Mouse (Mus musculus) stomach, embryonic 14.5 days (tissue): ENCODE measurements at regions not wholly inside any gene's neighbourhood (a gene's known extent, or its start where the extent isn't known, plus 50 kb on each side); places are given as distances from the start of the nearest gene placed in this dataset.
A peak's percentile ranks its signal among the peaks of the same experiment; 100 is the strongest.

Source experiments
- ATAC-seq: fragments of 200-750 bp; cut with Nextera tagmentation; 2 replicates; pipeline ENCODE4 v1.8.0; 2017; ENCODE audit warnings: low read depth, moderate TSS enrichment; ENCODE audit not compliant: insufficient number of reproducible peaks, insufficient read depth, low FRiP score
- H3K27ac ChIP-seq: fragments of 300-500 bp; sonication (generic); 2 replicates; pipeline ENCODE4 v1.5.1; 2014; ENCODE audit warnings: mild to moderate bottlenecking, low read length, moderate library complexity, mixed read lengths
- H3K27me3 ChIP-seq: fragments of 300-500 bp; sonication (generic); 2 replicates; pipeline ENCODE4 v1.6.1; 2014; ENCODE audit warnings: low read length, control low read depth, mixed read lengths; ENCODE audit not compliant: control insufficient read depth, insufficient read depth
- H3K36me3 ChIP-seq: fragments of 300-500 bp; sonication (generic); 2 replicates; pipeline ENCODE4 v1.6.1; 2014; ENCODE audit warnings: mild to moderate bottlenecking, control low read depth, low read length, moderate library complexity, mixed read lengths; ENCODE audit not compliant: control insufficient read depth, insufficient read depth
- H3K4me1 ChIP-seq: fragments of 300-500 bp; sonication (generic); 2 replicates; pipeline ENCODE4 v1.6.1; 2014; ENCODE audit warnings: low read length, control low read depth, mixed read lengths; ENCODE audit not compliant: control insufficient read depth, insufficient read depth
- H3K4me2 ChIP-seq: fragments of 300-500 bp; sonication (generic); replicated peaks from 2 replicates; pipeline ENCODE4 v1.6.1; 2014; ENCODE audit warnings: low read depth, low read length, control low read depth
- H3K4me3 ChIP-seq: fragments of 300-500 bp; sonication (generic); 2 replicates; pipeline ENCODE4 v1.5.1; 2014; ENCODE audit warnings: low read depth, low read length, control low read depth
- H3K9ac ChIP-seq: fragments of 300-500 bp; sonication (generic); replicated peaks from 2 replicates; pipeline ENCODE4 v1.6.1; 2014; ENCODE audit warnings: low read depth, mild to moderate bottlenecking, control low read depth, low read length, moderate library complexity, mixed read lengths
- H3K9me3 ChIP-seq: fragments of 300-500 bp; sonication (generic); 2 replicates; pipeline ENCODE4 v1.6.1; 2016; ENCODE audit warnings: low read depth, low read length, control low read depth; ENCODE audit not compliant: control insufficient read depth
- WGBS: fragments of 180-500 bp; shearing (Covaris S2); extraction: QIAGEN DNeasy Blood & Tissue Kit; methylation state at CpG from one replicate; pipeline ENCODE4 v1.1.7; 2014; 5-methylcytosine and 5-hydroxymethylcytosine counted together

DNA sequence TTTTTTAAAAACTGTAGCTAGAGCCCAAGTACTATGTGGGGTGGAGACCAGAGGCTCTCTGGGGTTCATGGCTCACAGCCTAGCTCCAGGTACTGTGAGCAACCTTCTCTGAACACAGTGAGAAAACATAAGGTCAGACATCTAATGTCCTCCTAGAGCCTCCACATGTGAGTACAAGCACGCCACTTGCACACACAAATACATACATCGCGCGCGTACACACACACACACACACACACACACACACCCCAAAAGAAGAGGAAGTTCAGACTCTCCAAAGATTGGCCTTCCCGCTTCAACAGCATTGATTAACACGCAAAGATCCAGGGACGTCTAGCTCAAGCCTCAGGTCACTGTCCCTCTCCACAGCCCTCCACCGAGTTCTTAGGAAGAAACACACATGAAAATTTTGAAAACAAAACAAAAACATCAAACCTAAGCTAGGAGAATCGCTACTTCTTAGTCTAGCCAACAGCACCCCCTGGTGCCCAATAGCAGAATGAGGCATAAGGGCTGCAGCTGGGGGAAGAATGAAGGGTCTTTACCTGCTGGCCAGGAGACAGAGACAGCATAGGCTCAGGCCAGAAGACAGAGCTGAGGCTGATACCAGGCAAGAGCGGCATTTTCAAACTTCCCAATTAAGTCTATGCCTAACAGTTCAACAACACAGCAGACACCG is 90.7 kb upstream of the Usp24 start:
- H3K27ac ChIP-seq: no peak overlapping the region
- peak overlapping the region; percentile 26; the same call in 1 of the 2 replicates for H3K4me2 ChIP-seq
- H3K4me3 ChIP-seq: no peak overlapping the region
- ATAC-seq: 0 out of 2 replicates have a peak, but pooled peaks have one; percentile 28
- 51% methylated on average over 12 of the region's 12 CpGs for WGBS
- no peaks in the 10 kb centered on the region for H3K36me3 ChIP-seq
- no peaks in the 10 kb centered on the region for H3K27me3 ChIP-seq
- no peaks in the 10 kb centered on the region for H3K4me1 ChIP-seq
- no peak overlapping the region for H3K9ac ChIP-seq
- peaks cover 2% of the 10 kb centered on the region; the same call in 1 of the 2 replicates for H3K9me3 ChIP-seq

DNA sequence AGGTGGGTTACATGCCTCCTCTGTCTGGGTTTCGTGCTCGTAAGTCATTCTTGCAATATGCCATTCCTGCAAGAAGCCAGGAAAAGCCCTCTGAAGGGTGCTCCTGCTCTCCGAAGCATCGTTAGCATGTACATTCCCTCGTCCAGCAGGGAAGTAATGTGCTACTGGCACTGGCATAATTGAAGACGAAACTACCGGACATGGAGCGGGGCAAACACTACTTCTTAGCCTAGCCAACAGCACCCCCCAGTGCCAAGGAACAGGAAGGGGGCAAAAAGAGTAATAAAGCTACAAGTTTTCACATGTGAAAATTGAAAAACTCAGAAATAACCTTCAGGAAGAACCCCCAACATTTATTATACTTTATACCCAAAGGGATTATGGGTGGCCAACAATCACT is 88.6 kb upstream of the Usp24 start:
- peaks cover 2% of the 10 kb centered on the region; the same call in 1 of the 2 replicates for H3K9me3 ChIP-seq
- no peaks in the 10 kb centered on the region for H3K27me3 ChIP-seq
- H3K4me2 ChIP-seq: no peak overlapping the region
- H3K36me3 ChIP-seq: no peaks in the 10 kb centered on the region
- WGBS: 64% methylated on average over 8 of the region's 8 CpGs
- H3K27ac ChIP-seq: no peak overlapping the region
- H3K4me3 ChIP-seq: no peak overlapping the region
- no peak for ATAC-seq
- no peaks in the 10 kb centered on the region for H3K4me1 ChIP-seq
- no peak overlapping the region for H3K9ac ChIP-seq

DNA sequence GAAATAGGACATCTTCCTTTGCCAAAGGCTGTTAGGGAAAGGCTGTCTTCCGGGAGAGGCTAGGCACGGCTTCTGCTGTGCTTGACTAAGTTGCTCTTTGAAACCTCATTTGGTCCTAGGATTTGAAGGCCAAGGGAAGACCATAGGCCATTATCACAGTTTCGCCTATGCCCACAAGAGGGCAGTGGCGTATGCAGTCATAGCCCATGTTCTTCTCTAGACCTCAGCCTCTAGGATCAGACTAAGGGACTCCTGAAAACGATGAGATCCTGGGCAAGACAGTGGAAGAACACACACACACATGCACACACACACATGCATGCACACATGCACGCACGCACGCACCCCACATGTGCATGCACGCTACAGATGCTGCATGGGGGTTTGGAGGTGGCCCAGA is 87.5 kb upstream of the Usp24 start:
- no peak for ATAC-seq
- H3K36me3 ChIP-seq: no peaks in the 10 kb centered on the region
- WGBS: 37% methylated on average over 9 of the region's 9 CpGs
- no peak overlapping the region for H3K9ac ChIP-seq
- H3K4me2 ChIP-seq: no peak overlapping the region
- no peaks in the 10 kb centered on the region for H3K4me1 ChIP-seq
- H3K9me3 ChIP-seq: peaks cover 2% of the 10 kb centered on the region; the same call in 1 of the 2 replicates
- H3K27ac ChIP-seq: no peak overlapping the region
- H3K27me3 ChIP-seq: no peaks in the 10 kb centered on the region
- H3K4me3 ChIP-seq: no peak overlapping the region

DNA sequence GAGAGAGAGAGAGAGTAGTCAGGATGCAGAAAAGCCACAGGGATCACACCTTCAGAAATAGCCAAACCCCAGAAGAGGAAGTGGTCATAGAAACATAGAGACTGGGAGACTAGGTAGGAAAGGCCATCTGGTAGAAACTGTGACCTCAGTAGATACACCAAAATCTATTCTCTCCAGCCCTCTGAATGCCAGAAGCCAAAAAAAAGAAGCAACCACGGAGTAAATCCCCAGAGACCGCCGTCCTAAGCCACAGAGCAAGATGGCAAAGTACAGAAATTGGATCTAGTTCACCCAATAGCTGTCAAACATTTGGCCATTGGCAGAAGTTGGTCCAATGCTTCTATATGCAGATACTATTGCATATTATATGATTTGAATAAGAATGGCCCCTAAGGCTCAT is 86.5 kb upstream of the Usp24 start:
- Histone ChIP-seq H3K36me3 (no peaks in the 10 kb centered on the region), H3K4me3 (no peak overlapping the region), H3K9ac (no peak overlapping the region), H3K27ac (no peak overlapping the region), H3K9me3 (peaks cover 2% of the 10 kb centered on the region; the same call in 1 of the 2 replicates), H3K4me2 (no peak overlapping the region), H3K4me1 (no peaks in the 10 kb centered on the region), H3K27me3 (no peaks in the 10 kb centered on the region)
- WGBS: 75% methylated on average over 3 of the region's 3 CpGs
- ATAC-seq: no peak

DNA sequence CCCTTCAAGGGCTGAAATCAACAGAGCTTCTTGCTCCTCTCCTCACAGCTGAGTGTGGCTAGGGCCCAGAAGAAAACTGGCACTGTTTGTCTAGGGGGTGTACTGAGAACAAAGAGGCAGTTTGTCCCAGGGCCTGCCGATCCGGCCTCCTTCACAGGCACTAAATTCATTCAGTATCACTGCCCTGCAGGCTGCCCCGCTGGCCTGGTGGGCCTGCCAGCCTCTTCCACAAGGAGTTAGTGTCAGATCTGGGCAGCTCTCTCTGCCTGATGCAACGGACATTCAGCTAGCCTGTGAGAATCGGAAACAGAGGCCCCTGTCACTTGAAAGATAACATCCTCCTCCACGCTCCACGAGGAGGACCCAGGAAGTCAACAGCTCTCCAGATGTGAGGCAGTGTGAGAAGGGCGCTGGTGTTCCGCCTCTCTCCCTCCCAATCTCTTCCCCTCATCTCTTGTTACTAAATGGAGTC is 83.5 kb upstream of the Usp24 start:
- H3K9ac ChIP-seq: no peak overlapping the region
- 0 out of 2 replicates have a peak, but pooled peaks have one; percentile 49 for ATAC-seq
- no peaks in the 10 kb centered on the region for H3K27me3 ChIP-seq
- H3K36me3 ChIP-seq: no peaks in the 10 kb centered on the region
- WGBS: 34% methylated on average over 9 of the region's 9 CpGs
- no peaks in the 10 kb centered on the region for H3K4me1 ChIP-seq
- peaks cover 2% of the 10 kb centered on the region; the same call in 1 of the 2 replicates for H3K9me3 ChIP-seq
- H3K4me2 ChIP-seq: no peak overlapping the region
- H3K27ac ChIP-seq: no peak overlapping the region
- H3K4me3 ChIP-seq: no peak overlapping the region

DNA sequence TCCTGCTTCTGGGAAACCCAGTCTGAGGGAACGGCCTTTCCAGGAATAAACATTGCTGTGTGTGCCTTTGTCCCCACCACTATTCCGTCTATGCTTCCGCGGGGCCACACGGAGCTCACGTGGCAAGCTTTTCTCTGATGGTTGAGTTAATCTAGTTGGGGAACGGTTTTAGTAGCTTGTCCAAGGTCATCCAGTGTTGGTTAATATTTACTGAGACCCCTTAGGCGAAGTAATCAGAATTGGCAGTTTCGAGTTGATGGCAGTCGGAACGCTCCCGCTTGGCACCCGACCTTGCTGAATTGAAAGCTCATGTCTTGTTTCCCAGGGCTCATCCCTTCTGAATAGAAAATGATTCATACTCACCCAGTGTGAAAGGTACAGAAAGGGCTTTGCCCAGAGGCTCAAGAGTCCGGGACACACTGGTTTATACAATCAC is 71.6 kb upstream of the Usp24 start:
- 90% methylated on average over 14 of the region's 14 CpGs for WGBS
- no peaks in the 10 kb centered on the region for H3K27me3 ChIP-seq
- H3K36me3 ChIP-seq: no peaks in the 10 kb centered on the region
- H3K9me3 ChIP-seq: no peaks in the 10 kb centered on the region
- no peaks in the 10 kb centered on the region for H3K4me1 ChIP-seq
- H3K4me2 ChIP-seq: no peak overlapping the region
- H3K27ac ChIP-seq: no peak overlapping the region
- ATAC-seq: no peak
- no peak overlapping the region for H3K9ac ChIP-seq
- no peak overlapping the region for H3K4me3 ChIP-seq

DNA sequence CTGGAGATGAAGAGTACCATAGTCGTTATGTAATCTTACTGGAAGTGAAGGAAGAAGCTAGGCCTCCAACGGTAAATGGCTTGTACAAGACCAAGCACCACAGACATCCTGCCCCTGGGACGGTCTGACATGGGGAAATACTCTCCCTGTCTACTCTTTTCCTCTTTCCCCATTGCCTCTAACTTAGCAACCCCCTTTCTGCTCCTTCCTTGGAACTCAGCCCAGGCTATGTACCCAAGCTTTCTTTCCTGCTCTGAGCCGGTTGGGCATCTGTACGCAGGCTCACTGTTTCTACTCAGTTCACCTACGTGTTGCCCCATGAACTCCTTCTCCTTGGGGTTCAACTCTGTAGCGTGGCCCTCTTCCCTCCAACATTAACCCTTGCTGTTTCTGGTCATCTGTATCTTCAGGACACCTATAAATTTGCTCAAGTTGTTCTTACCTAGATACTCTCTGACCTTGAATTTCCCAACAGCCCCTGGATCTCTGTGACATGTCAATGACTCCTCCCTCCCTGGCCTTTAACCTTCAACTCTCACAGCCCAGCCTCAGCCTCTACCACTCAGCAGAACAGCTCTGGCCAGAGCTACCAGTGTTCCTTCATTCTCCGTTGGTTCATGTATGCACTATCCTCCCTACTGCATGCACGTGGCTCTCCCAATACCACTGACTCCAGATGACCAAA is 71.0 kb upstream of the Usp24 start:
- WGBS: 80% methylated on average over 9 of the region's 9 CpGs
- Histone ChIP-seq H3K9ac (no peak overlapping the region), H3K4me1 (no peaks in the 10 kb centered on the region), H3K9me3 (no peaks in the 10 kb centered on the region), H3K27me3 (no peaks in the 10 kb centered on the region), H3K4me3 (no peak overlapping the region), H3K27ac (no peak overlapping the region), H3K36me3 (no peaks in the 10 kb centered on the region), H3K4me2 (no peak overlapping the region)
- ATAC-seq: no peak

DNA sequence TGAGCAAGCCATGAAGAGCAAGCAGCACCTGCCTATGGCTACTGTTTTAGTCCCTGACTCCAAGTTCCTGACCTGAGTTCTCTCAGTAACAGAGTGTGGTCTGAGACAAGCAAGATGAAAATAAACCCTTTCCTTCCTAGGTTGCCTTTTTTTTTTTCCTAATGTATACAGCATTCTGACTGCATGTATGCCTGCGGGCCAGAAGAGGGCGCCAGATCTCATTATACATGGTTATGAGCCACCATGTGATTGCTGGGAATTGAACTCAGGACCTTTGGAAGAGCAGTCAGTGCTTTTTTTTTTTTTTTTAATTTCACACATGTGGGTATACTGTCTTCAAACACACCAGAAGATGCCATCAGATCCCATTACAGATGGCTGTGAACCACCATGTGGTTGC is 69.3 kb upstream of the Usp24 start:
- Histone ChIP-seq H3K4me2 (no peak overlapping the region), H3K9ac (no peak overlapping the region), H3K27me3 (no peaks in the 10 kb centered on the region), H3K4me1 (no peaks in the 10 kb centered on the region), H3K36me3 (no peaks in the 10 kb centered on the region), H3K27ac (no peak overlapping the region), H3K4me3 (no peak overlapping the region), H3K9me3 (no peaks in the 10 kb centered on the region)
- no peak for ATAC-seq
- WGBS: 72% methylated on average over 2 of the region's 2 CpGs
